Mouse (Mus musculus) gastrocnemius, postnatal 25 days (tissue): ENCODE measurements around the gene Mpg. TPM values are rescaled to one million over a fixed set of nuclear protein-coding genes. Genes with fewer than 3 reads are reported as not detected.
A peak's percentile ranks its signal among the peaks of the same experiment; 100 is the strongest.

Experiments
- DNase-seq: peaks from one replicate; pipeline ENCODE4 v3.0.0; 2022
- total RNA-seq, 2 experiments: library from RNA; stranded (reverse); gene quantifications; 1 replicate in 1 of 2; 2 replicates in 1 of 2; pipeline ENCODE4 v1.2.3; 2021

Mpg gene
- total RNA-seq, 2 experiments from 2014 or later = 6.1 to 6.2 TPM

GRCm38 (mm10) chr11:32201922-32202685, 24.2 kb upstream of the Mpg start:
- no peak for DNase-seq

DNA sequence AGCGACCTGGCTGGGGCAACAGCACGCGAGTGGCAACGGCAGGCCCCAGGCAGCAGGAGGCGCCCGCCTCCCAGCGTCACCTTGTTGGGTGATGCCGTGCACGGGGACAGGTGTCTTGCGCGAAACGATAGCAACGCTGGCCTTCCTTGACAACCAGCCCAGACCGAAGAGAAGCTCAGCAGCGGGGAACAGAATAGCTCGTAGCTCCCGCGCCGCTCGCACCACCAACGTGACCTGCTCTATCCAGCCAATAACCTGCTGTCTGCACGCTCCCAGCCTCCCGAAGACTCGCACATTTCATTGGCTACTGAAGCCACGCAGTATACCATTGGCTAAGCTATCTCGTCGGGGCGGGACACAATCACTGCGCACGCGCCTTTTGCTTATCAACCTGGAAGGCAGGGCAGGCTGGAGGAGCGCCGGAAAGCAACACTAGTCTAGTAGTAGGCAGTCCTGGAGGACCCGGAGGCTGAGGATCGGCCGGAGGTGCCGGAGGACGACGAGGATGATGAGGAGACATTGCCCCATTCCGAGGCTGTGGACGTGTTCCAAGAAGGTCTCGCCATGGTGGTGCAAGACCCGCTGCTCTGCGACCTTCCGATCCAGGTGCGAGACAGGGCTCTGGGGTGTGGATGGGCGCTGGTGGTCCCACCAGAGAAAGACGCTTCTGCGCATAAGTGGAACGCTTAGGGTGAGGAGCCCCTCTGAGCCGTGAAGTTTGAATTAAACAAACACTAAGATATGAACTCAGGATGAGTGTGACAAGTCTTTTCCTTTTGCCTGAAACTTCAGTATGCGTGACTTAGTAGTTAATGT, 21.0 kb upstream of the Mpg start, which contains the start of gene Snrnp25:
Gene Snrnp25 (plus strand): TSS at position 358 of the 816 bp plus-strand sequence.
- DNase-seq = peak; percentile 94

GRCm38 (mm10) chr11:32210623-32211022, 15.7 kb upstream of the Mpg start:
- no peak for DNase-seq

GRCm38 (mm10) chr11:32215372-32216162, 10.7 kb upstream of the Mpg start:
- no peak for DNase-seq

- DNase-seq = no peak
Observed at GRCm38 (mm10) chr11:32216851-32217250, 9.5 kb upstream of the Mpg start.

GRCm38 (mm10) chr11:32218501-32219050, 7.7 kb upstream of the Mpg start:
- no peak for DNase-seq

- no peak for DNase-seq
Observed at GRCm38 (mm10) chr11:32219287-32219686, 7.0 kb upstream of the Mpg start.

DNA sequence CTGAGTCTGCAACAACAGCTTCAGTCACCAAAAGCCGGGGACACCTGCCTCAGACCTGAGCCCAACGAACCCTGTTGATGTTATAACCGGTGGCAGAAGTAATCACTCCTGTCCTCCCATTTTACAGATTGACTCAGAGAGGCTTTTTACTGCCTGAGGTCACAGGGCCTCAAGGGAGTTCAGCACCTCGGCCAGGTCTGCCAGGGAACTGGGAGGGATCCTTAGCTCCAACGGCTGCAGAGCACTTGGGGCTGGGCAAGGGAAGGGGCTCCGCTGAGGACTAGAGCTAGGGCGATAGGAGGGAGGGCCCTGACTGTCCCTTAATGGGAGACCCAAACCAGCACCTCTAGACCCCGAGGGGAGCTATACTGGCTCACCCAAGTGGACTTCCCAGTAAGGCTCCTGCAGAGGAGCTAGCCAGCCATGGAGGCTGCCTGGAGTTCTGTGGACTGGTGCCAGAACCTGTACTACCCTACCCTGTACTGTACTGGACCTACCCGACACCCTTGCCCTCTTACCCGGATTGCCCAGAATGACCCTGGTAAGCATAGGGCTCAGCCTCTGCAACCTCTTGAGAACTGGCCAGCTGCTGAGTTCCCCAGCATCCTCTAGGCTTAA, 5.6 kb upstream of the Mpg start:
- no peak for DNase-seq

- DNase-seq = peak; percentile 70
Observed at GRCm38 (mm10) chr11:32221225-32221950, 4.9 kb upstream of the Mpg start.

GRCm38 (mm10) chr11:32221951-32222409, 4.3 kb upstream of the Mpg start, which contains the start of gene Rhbdf1:
Gene Rhbdf1, minus strand, starts transcription at chr11:32222300.
- peak; percentile 74 for DNase-seq

DNA sequence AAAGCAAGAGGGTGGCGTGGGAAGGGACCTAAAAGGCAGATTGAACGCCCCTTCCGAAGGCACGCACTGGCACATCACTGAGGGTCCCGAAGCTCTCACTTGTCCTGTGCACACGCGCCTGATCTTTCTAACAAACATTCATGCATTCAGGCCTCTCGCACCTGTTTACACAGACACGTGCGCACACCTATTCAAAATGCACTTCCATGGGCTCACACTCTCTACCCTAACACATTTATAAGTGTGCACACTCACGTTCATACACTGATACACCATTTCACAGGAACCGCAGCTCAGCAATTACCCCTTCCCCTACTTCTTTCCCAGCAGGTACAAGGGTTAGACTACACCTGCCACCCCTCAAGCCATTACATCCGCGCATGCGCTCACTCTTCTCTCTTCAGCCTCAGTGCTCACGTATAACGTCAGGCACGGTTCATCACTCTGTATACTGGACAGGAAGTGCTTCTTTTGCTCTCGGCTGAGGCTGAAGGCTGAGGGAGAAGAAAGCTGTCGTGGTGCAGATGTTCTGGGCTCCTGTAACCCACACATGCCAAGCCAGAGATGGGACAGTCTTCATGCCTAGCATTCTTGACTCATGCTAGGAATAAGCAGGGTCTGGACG, 3.6 kb upstream of the Mpg start:
- no peak for DNase-seq

DNA sequence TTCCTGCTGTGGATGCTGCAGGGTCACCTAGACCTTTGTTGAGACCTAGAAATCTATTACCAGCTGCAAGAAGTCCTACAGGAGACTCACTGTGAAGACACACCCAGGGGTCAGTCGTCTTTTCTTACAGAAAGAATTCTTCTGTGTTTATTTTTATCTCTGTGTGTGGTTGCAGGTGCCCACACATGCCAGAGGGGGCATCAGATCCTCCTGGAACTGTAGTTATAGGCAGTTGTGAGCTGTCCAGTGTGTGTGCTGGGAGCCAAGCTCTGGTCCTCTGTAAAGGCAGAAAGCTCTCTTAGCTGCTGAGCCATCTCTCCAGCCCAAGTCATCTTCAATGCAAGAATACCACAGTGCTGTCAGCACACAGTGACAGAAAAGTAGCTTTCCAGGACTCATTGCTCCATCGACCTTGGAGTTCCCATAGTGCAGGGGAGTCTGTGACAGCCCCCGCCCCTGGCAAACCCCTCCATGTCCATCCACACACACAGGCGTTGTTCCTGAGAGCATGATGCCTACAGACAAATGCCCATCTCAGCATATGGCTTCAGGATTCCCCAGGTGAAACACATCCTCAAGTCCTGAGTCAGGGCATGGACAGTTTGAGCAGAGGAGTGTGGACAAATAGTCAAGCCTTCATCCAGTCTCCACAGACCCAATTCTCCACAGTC, 2.9 kb upstream of the Mpg start:
- DNase-seq = no peak

DNA sequence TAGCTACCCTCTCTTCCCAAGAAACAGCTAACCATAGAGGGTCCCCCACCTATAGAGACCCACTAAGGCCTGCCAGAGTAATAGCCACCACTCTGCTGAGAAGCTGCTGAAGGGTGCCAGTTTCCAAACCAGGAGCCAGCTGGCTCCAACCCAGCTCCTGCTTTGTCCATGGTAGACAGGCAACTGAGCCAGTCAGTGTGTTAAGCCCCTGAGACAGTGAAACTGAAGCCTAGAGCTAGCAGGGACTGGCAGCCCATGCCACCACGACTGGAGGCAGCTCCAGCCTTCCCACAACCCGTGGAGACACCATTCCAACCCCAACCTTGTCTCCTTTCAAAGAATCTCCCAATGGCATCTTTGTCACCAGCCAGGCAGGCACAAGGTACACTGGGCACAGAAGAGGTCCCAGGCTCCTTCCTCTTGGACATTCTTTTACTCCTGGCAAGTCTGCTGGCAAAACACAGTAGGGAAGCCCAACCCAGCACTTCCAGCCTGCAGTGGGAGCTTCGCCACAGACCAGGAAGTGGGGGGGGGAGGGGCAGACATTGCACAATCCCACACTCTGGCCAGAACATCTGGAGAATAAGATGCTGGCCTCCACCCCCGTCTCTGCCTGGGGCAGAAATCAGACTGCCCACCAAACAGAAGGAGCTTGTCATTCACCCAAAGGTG, 1.7 kb upstream of the Mpg start:
- DNase-seq = peak; percentile 89

DNA sequence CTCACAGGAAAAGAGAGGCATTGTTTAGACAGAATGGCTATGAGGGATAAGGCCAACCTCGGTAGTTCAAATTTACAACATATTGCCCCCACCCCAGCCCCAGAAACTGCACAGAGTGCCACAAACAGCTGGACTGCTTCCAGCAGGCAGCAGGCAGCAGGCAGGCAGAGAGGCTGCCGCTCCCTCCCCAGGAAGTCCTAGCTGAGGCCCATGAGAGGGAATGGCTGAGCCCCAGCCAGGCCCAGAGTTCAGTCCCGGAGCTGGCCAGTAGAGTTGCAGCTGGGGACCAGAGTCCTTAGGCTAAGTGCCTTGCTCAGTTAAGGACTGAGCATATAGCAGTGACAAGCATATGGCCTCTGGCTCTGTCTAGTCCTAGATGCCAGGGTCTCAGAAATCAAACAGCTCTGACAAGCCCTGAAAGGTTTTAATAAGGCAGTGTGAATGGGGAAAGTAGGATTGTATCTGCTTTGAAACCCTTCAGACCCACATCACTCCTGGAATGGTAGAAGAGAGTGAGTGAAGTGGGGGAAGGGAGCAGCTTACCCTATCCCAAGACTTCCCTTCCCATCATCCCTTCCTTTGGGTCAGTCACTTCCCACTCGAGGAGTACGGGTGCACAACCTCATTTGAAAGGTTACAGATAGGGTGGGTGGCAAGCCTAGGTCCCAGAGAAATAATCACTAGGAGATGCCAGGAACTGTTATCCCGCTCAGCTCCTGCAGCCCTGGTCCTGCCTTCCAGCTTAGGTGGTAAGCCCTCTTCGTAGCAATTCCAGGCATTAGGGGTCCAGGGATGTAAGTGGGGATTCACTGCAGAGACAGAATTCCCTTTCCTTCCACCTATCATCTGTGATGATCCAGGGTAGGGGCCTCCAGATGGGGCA, 842 bp upstream of the Mpg start:
- DNase-seq = peak; percentile 56

DNA sequence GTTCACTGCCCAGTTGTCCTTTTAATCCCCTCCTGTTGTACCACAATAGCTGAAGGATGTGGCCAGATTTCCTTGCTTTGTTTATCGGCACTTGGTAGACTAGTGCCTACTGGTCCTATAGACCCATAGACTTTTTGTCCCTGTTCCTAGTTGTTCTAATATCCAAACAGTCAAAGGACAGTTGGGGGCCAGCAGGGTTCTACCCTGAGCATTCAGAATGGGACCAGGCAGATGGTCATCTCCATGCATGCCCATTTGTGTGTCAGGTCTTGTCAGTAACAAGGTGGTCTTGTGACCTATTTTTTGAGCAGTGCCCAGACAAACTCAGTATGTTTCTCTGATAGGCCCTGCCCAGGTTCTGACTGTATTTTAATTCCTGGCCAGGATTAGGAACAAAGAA, 736 bp downstream of the Mpg start:
- no peak for DNase-seq

DNA sequence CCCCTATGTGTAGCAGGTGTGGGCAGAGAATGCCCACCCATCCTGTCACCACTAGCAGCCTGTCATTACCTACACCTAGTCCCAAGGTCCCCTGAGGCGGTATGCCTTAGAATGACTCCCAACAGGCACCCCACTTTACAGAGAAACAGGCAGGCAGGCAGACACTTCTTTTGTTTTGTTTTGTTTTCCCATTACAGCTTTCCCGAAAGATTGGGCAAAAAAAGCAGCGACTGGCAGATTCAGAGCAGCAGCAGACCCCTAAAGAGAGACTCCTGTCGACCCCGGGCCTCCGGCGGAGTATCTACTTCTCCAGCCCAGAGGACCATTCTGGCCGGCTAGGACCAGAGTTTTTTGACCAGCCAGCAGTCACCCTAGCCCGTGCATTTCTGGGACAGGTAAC, 1.2 kb downstream of the Mpg start:
- DNase-seq = no peak

DNA sequence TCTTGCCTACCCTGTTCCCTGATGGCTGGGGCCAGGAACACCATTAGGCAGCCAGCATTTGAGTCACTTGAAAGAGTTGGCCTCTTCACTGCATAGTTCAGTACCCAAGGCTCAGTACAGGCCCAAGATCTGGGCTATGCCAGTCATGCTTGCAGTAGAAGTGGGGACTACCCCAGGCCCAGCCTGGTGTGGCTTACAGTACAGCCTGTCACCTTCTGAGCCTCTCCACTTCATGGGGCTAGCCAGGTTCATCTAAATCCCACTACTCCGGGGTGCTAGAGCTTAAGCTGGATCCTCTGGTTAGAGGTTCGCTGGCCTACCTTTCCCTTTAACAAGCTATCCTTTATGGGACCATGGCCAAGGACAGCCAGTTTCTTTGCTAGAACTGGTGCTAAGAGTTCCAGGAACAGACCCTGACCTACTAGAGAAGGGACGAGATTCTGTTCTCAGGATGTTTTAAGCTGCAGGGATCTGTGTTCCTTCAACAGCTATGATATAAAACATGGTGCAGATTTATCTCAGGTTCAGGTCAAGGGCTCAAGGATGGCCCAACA, 2.1 kb downstream of the Mpg start:
- no peak for DNase-seq

GRCm38 (mm10) chr11:32230220-32230619, 3.9 kb downstream of the Mpg start:
- no peak for DNase-seq
